Mouse (Mus musculus) kidney, embryonic 14.5 days (tissue): ENCODE results near the gene Treml1. TPM values are rescaled to one million over a fixed set of nuclear protein-coding genes. Genes with fewer than 3 reads are reported as not detected.
A peak's percentile ranks its signal among the peaks of the same experiment; 100 is the strongest.

Source experiments
- ATAC-seq: fragments of 200-750 bp; cut with Nextera tagmentation; 2 replicates; pipeline ENCODE4 v1.8.0; 2017; ENCODE audit warnings: moderate number of reproducible peaks, mild to moderate bottlenecking, moderate TSS enrichment, moderate library complexity; ENCODE audit not compliant: low FRiP score, low TSS enrichment
- H3K27ac ChIP-seq: fragments of 300-500 bp; sonication (generic); 2 replicates; pipeline ENCODE4 v1.5.1; 2014; ENCODE audit warnings: low read depth, mild to moderate bottlenecking, low read length, moderate library complexity, mixed read lengths
- H3K27me3 ChIP-seq: fragments of 300-500 bp; sonication (generic); 2 replicates; pipeline ENCODE4 v1.6.1; 2014; ENCODE audit warnings: mild to moderate bottlenecking, low read length; ENCODE audit not compliant: control insufficient read depth, insufficient read depth
- H3K36me3 ChIP-seq: fragments of 300-500 bp; sonication (generic); 2 replicates; pipeline ENCODE4 v1.6.1; 2014; ENCODE audit warnings: low read length, mixed read lengths; ENCODE audit not compliant: control insufficient read depth, insufficient read depth
- H3K4me1 ChIP-seq: fragments of 300-500 bp; sonication (generic); 2 replicates; pipeline ENCODE4 v1.6.1; 2014; ENCODE audit warnings: low read length, mixed read lengths; ENCODE audit not compliant: control insufficient read depth, insufficient read depth
- H3K4me2 ChIP-seq: fragments of 300-500 bp; sonication (generic); replicated peaks from 2 replicates; pipeline ENCODE4 v1.6.1; 2014; ENCODE audit warnings: low read depth, mild to moderate bottlenecking, low read length
- H3K4me3 ChIP-seq: fragments of 300-500 bp; sonication (generic); 2 replicates; pipeline ENCODE4 v1.5.1; 2014; ENCODE audit warnings: mild to moderate bottlenecking, low read length
- H3K9ac ChIP-seq: fragments of 300-500 bp; sonication (generic); 2 replicates; pipeline ENCODE4 v1.6.1; 2014; ENCODE audit warnings: low read depth, mild to moderate bottlenecking, low read length, moderate library complexity
- H3K9me3 ChIP-seq: fragments of 300-500 bp; sonication (generic); 2 replicates; pipeline ENCODE4 v1.6.1; 2016; ENCODE audit warnings: low read length; ENCODE audit not compliant: control insufficient read depth
- WGBS: fragments of 180-500 bp; shearing (Covaris S2); extraction: QIAGEN DNeasy Blood & Tissue Kit; methylation state at CpG from one replicate; pipeline ENCODE4 v1.1.7; 2014; 5-methylcytosine and 5-hydroxymethylcytosine counted together
- polyA plus RNA-seq: library from polyadenylated mRNA; unstranded; fragments of >200 nt; fragmentation: Nextera tagmentation; extraction: Ambion mirVana; gene quantifications from 2 replicates; pipeline ENCODE4 v1.2.1, GENCODE M21; 2014

The Treml1 gene
- polyA plus RNA-seq, 1 experiment from 2014 or later = 0.76 TPM

- H3K4me2 ChIP-seq = no peak overlapping the region
- 95% methylated on average over 5 of the region's 5 CpGs for WGBS
- no peak overlapping the region for H3K4me3 ChIP-seq
- no peaks in the 10 kb centered on the region for H3K27me3 ChIP-seq
- H3K4me1 ChIP-seq = no peaks in the 10 kb centered on the region
- H3K27ac ChIP-seq = no peak overlapping the region
- H3K9ac ChIP-seq = no peak overlapping the region
- peaks cover 84% of the 10 kb centered on the region for H3K36me3 ChIP-seq
- no peak for ATAC-seq
- H3K9me3 ChIP-seq = no peaks in the 10 kb centered on the region
These were observed 29.7 kb downstream of the Treml1 start for GRCm38 (mm10) chr17:48389442-48389841.

DNA sequence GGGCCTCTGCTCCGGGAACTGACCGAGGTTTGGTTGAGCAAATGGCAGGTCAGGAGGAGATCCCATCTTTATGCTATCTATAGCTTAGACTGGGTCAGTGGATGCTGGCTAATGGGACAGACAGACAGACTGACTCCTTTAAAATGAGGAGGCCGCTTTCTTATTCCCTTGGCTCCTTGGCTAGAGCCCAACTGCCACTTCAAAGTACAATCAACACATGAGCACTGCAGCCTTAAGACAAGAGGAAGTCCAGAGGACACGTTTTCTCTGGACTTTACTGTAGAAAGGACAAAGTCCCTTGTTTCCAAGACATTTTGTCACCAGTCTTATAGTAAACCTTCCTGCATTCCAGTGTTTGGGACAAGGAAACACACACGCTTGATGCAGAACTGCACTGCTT lies 31.7 kb downstream of the Treml1 start:
- Histone ChIP-seq H3K36me3 (peaks cover 98% of the 10 kb centered on the region), H3K27ac (no peak overlapping the region), H3K9ac (no peak overlapping the region), H3K27me3 (no peaks in the 10 kb centered on the region), H3K4me2 (no peak overlapping the region), H3K4me1 (no peaks in the 10 kb centered on the region), H3K4me3 (no peak overlapping the region), H3K9me3 (no peaks in the 10 kb centered on the region)
- no peak for ATAC-seq
- WGBS = 92% methylated on average over 5 of the region's 5 CpGs

- no peak overlapping the region for H3K27ac ChIP-seq
- no peaks in the 10 kb centered on the region for H3K9me3 ChIP-seq
- WGBS = 95% methylated on average over 3 of the region's 3 CpGs
- no peak for ATAC-seq
- H3K9ac ChIP-seq = no peak overlapping the region
- no peaks in the 10 kb centered on the region for H3K27me3 ChIP-seq
- peaks cover 91% of the 10 kb centered on the region for H3K36me3 ChIP-seq
- no peak overlapping the region for H3K4me2 ChIP-seq
- no peaks in the 10 kb centered on the region for H3K4me1 ChIP-seq
- H3K4me3 ChIP-seq = no peak overlapping the region
These were observed 32.9 kb downstream of the Treml1 start for GRCm38 (mm10) chr17:48392616-48393015.

DNA sequence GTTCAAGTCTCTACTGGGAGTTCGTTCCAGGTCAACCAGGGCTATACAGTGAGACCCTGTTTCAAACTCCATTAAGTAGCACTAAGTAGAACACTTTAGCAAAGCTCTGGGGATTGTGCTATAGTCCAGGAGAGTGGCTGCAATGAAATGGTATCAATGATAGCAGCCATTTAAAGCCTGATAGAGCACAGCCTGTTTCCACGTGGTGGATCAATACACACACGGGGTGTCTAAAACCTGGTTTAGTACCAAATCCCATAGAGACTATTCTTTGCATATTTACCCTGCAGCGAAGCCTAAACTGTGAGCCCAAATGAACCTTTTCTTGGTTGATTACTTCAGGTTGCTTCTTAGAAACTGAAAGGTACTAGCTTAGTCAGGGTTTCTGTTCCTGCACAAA lies 42.0 kb downstream of the Treml1 start:
- peaks cover 36% of the 10 kb centered on the region for H3K36me3 ChIP-seq
- no peak for ATAC-seq
- WGBS = 88% methylated on average over 4 of the region's 4 CpGs
- H3K9me3 ChIP-seq = no peaks in the 10 kb centered on the region
- H3K4me2 ChIP-seq = no peak overlapping the region
- no peak overlapping the region for H3K9ac ChIP-seq
- H3K4me1 ChIP-seq = no peaks in the 10 kb centered on the region
- no peak overlapping the region for H3K4me3 ChIP-seq
- no peak overlapping the region for H3K27ac ChIP-seq
- H3K27me3 ChIP-seq = no peaks in the 10 kb centered on the region

- no peak overlapping the region for H3K9ac ChIP-seq
- H3K27me3 ChIP-seq = no peaks in the 10 kb centered on the region
- H3K4me3 ChIP-seq = no peak overlapping the region
- peaks cover 7% of the 10 kb centered on the region; the same call in 1 of the 2 replicates for H3K4me1 ChIP-seq
- H3K4me2 ChIP-seq = no peak overlapping the region
- no peak for ATAC-seq
- no peak overlapping the region for H3K27ac ChIP-seq
- peaks cover 30% of the 10 kb centered on the region for H3K36me3 ChIP-seq
- H3K9me3 ChIP-seq = no peaks in the 10 kb centered on the region
- 92% methylated on average over 3 of the region's 3 CpGs for WGBS
These were observed 43.0 kb downstream of the Treml1 start for GRCm38 (mm10) chr17:48402751-48403150.

- H3K27ac ChIP-seq = no peak overlapping the region
- peaks cover 7% of the 10 kb centered on the region; the same call in 1 of the 2 replicates for H3K4me1 ChIP-seq
- no peak for ATAC-seq
- H3K27me3 ChIP-seq = no peaks in the 10 kb centered on the region
- no peak overlapping the region for H3K9ac ChIP-seq
- H3K9me3 ChIP-seq = no peaks in the 10 kb centered on the region
- WGBS = 86% methylated on average over 2 of the region's 2 CpGs
- H3K4me2 ChIP-seq = no peak overlapping the region
- no peak overlapping the region for H3K4me3 ChIP-seq
- H3K36me3 ChIP-seq = peaks cover 19% of the 10 kb centered on the region
These were observed 44.1 kb downstream of the Treml1 start for GRCm38 (mm10) chr17:48403848-48404247.

GRCm38 (mm10) chr17:48404706-48405105 lies 45.0 kb downstream of the Treml1 start:
- Histone ChIP-seq H3K9me3 (no peaks in the 10 kb centered on the region), H3K4me3 (no peak overlapping the region), H3K9ac (no peak overlapping the region), H3K27ac (no peak overlapping the region), H3K4me2 (no peak overlapping the region), H3K27me3 (no peaks in the 10 kb centered on the region), H3K4me1 (peaks cover 7% of the 10 kb centered on the region; the same call in 1 of the 2 replicates), H3K36me3 (peaks cover 11% of the 10 kb centered on the region)
- WGBS = 90% methylated on average over 1 of the region's 1 CpGs
- ATAC-seq = no peak

DNA sequence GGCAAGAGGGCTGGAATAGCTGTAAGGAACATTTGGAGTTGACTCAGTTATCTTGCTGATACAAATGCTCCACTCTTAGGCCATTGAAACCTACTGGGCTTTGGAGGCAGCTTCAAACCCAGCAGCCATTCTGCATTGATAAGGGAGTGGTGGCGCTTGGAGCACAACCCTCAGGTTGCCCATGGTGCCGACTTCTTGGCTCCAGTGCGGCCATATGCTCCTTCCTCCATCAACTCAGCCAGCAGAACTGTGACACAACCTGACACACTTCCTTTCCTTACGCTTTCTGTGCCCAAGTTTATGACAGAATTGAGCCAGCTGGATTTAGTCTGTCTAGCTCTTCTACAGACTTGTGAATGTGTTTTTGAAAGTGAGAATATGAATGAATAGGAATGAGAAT lies 47.4 kb downstream of the Treml1 start:
- H3K4me2 ChIP-seq = 0 out of 2 replicates have a peak overlapping the region, but pooled peaks have one; percentile 77
- no peak overlapping the region for H3K4me3 ChIP-seq
- no peak overlapping the region for H3K27ac ChIP-seq
- H3K9me3 ChIP-seq = no peaks in the 10 kb centered on the region
- peaks cover 6% of the 10 kb centered on the region; the same call in 1 of the 2 replicates for H3K36me3 ChIP-seq
- H3K27me3 ChIP-seq = no peaks in the 10 kb centered on the region
- peak overlapping the region; percentile 99; the same call in 1 of the 2 replicates for H3K9ac ChIP-seq
- H3K4me1 ChIP-seq = peaks cover 17% of the 10 kb centered on the region
- no peak for ATAC-seq
- WGBS = 75% methylated on average over 4 of the region's 4 CpGs

- H3K4me3 ChIP-seq = peak overlapping the region; percentile 89
- H3K4me2 ChIP-seq = peak overlapping the region; percentile 77
- H3K9me3 ChIP-seq = no peaks in the 10 kb centered on the region
- H3K27ac ChIP-seq = peak overlapping the region; percentile 100
- peaks cover 17% of the 10 kb centered on the region for H3K4me1 ChIP-seq
- 12% methylated on average over 8 of the region's 8 CpGs for WGBS
- H3K9ac ChIP-seq = peak overlapping the region; percentile 99
- ATAC-seq = no peak
- H3K36me3 ChIP-seq = peaks cover 13% of the 10 kb centered on the region; the same call in 1 of the 2 replicates
- no peaks in the 10 kb centered on the region for H3K27me3 ChIP-seq
These were observed 48.3 kb downstream of the Treml1 start for GRCm38 (mm10) chr17:48407910-48408525.
